Mouse (Mus musculus): ENCODE measurements at regions not wholly inside any gene's neighbourhood (a gene's known extent, or its start where the extent isn't known, plus 50 kb on each side); places are given as distances from the start of the nearest gene placed in this dataset.

GRCm38 (mm10) chr2:84549626-84550025, 73.1 kb upstream of the Tfpi start:
- DNase-seq (ENCODE audit: low spot score in 2 of 2): peak; percentile 48 to 57

- no peak for DNase-seq (ENCODE audit: low spot score in 2 of 2)
Observed at GRCm38 (mm10) chr2:84548625-84549024, 72.0 kb upstream of the Tfpi start.

- no peak for DNase-seq (ENCODE audit: low spot score in 2 of 2)
Observed at GRCm38 (mm10) chr2:84545676-84546075, 69.1 kb upstream of the Tfpi start.

GRCm38 (mm10) chr2:84544739-84545138, 68.2 kb upstream of the Tfpi start:
- DNase-seq (ENCODE audit: low spot score in 2 of 2): no peak

- DNase-seq (ENCODE audit: low spot score in 2 of 2): no peak
Observed at GRCm38 (mm10) chr2:84544146-84544545, 67.6 kb upstream of the Tfpi start.

- no peak for DNase-seq (ENCODE audit: low spot score in 2 of 2)
Observed at GRCm38 (mm10) chr2:84541440-84541839, 64.9 kb upstream of the Tfpi start.

GRCm38 (mm10) chr2:84539096-84539495, 62.5 kb upstream of the Tfpi start:
- DNase-seq (ENCODE audit: low spot score in 2 of 2): no peak

- no peak for DNase-seq (ENCODE audit: low spot score in 2 of 2)
Observed at GRCm38 (mm10) chr2:84537957-84538356, 61.4 kb upstream of the Tfpi start.

- DNase-seq (ENCODE audit: low spot score in 2 of 2): no peak
Observed at GRCm38 (mm10) chr2:84531215-84531614, 54.6 kb upstream of the Tfpi start.

GRCm38 (mm10) chr2:84528847-84529775, 52.5 kb upstream of the Tfpi start:
- DNase-seq (ENCODE audit: low spot score in 2 of 2): no peak
